Mouse (Mus musculus): ENCODE data around the gene Vmn1r12.
"Not testable (repeated sequence)": the region's sequence is repeated elsewhere in the genome, so short reads cannot be mapped to it uniquely, and the experiment has no call there.

The Vmn1r12 gene

DNA sequence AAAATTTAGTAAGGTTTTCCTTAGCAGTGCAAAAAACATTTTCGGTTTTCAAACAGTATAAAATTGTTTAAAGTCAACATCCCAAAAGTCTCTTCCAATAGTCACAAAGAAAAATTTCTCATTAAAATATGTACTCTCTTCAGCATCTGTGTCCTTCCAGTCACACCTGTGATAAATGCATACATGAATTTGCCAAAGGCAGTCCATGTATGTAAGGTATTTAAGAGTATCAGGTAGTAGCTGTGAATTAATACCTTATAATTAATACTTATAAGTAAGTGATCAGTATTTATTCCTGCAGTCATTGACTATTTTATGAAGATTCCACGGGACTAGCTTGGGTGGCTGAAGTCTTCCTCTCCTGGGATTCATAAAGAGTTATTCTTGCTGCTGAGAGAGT lies at the start of gene Vmn1r12:
TSS of gene Vmn1r12 (plus strand) at position 301 of the 400 bp plus-strand sequence.
- DNase-seq (ENCODE audit: low read depth, low spot score), result no peak

GRCm38 (mm10) chr6:57109154-57109553 lies 47.6 kb upstream of the Vmn1r12 start, which contains the start of gene Vmn1r10:
Gene Vmn1r10, plus strand, starts transcription at chr6:57109454.
- DNase-seq (ENCODE audit: low read depth, low spot score), result no peak

DNA sequence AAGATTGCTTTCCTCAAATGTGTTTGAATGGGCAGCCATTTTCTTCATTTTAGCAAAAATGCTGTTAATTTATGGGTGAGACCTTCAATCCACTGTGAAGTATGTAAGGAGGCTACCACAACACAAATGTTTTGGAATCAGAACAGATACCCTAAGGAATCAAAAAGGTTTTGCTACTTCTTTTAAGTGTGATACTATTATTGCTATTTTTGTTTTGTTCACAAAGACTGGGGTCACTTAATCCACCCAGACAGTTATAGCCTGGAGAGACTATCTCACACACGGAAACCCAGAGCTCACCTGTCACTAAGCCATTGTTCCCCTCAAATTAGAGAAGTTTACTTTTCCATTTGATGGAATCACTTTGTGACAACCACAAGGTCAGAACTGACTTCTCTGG lies 23.6 kb upstream of the Vmn1r12 start, which contains the start of gene Vmn1r11:
TSS of gene Vmn1r11 (plus strand) at position 301 of the 400 bp plus-strand sequence.
- no peak for DNase-seq (ENCODE audit: low read depth, low spot score)

- not testable (repeated sequence) for DNase-seq (ENCODE audit: low read depth, low spot score)
Measured at GRCm38 (mm10) chr6:57190016-57190415, 33.3 kb downstream of the Vmn1r12 start.

DNA sequence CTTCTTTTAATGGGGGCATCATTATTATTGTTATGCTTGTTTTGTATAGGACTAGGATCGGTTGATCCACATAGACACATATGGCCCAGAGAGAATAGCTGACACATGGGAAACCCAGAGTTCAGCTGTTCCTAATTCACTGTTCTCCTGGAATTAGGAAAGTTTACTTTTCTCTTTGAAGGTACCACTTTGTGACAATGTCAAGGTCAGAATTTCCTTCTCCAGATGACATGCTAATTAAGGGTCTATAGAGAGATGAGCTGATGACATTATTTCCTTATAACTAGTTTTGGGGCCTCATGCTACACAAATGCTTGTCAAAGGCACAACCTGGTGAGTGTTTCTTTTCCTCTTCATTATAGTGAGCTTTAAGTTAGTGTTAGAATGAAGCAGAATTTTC lies 46.3 kb downstream of the Vmn1r12 start, which contains the start of gene Vmn1r13:
TSS of gene Vmn1r13 (plus strand) at position 301 of the 400 bp plus-strand sequence.
- DNase-seq (ENCODE audit: low read depth, low spot score), result not testable (repeated sequence)

Measured in WW6 (cell line).